Mouse (Mus musculus) embryonic fibroblast, embryonic 13.5 days (primary cell): Measurements from ENCODE around the gene Pgp. TPM values are rescaled to one million over a fixed set of nuclear protein-coding genes. Genes with fewer than 3 reads are reported as not detected.

Source experiments
- H3K27ac ChIP-seq: 2 replicates; pipeline ENCODE4 v1.5.1; 2012; ENCODE audit warnings: low read length, control low read depth, inconsistent platforms; ENCODE audit not compliant: insufficient read depth
- H3K4me1 ChIP-seq: 2 replicates; pipeline ENCODE4 v1.6.1; 2011; ENCODE audit warnings: low read length; ENCODE audit not compliant: control insufficient read depth, insufficient read depth
- H3K4me3 ChIP-seq: 2 replicates; pipeline ENCODE4 v1.5.1; 2011; ENCODE audit warnings: mild to moderate bottlenecking, control low read depth, low read length; ENCODE audit not compliant: insufficient read depth
- CTCF ChIP-seq: IDR thresholded peaks from 2 replicates; pipeline ENCODE4 v1.5.1; 2011; ENCODE audit warnings: mild to moderate bottlenecking, control low read depth, low read length, moderate library complexity, borderline replicate concordance; ENCODE audit not compliant: insufficient read depth
- POLR2A ChIP-seq: IDR thresholded peaks from 2 replicates; pipeline ENCODE4 v1.6.1; 2011; ENCODE audit warnings: low read depth, mild to moderate bottlenecking, control low read depth, low read length, moderate library complexity
- polyA plus RNA-seq: library from polyadenylated mRNA; stranded (reverse); fragments of >200 nt; gene quantifications from 2 replicates; pipeline ENCODE4 v1.2.4, GENCODE M21; 2011; ENCODE audit warnings: low read depth; ENCODE audit not compliant: missing spikeins, insufficient read length

Pgp gene
- polyA plus RNA-seq, 1 experiment, result 21.1 TPM

GRCm38 (mm10) chr17:24461580-24461979 lies 8.6 kb upstream of the Pgp start:
- TF ChIP-seq POLR2A (no peak), CTCF (no peak)
- Histone ChIP-seq H3K4me1 (peaks cover 6% of the 10 kb centered on the region; the same call in 1 of the 2 replicates), H3K4me3 (no peak overlapping the region), H3K27ac (no peak overlapping the region)

GRCm38 (mm10) chr17:24462932-24463331 lies 7.3 kb upstream of the Pgp start:
- H3K27ac ChIP-seq, result no peak overlapping the region
- no peak for TF ChIP-seq CTCF
- no peak overlapping the region for H3K4me3 ChIP-seq
- H3K4me1 ChIP-seq, result peaks cover 6% of the 10 kb centered on the region; the same call in 1 of the 2 replicates

- H3K27ac ChIP-seq, result no peak overlapping the region
- peaks cover 6% of the 10 kb centered on the region; the same call in 1 of the 2 replicates for H3K4me1 ChIP-seq
- no peak overlapping the region for H3K4me3 ChIP-seq
- no peak for TF ChIP-seq POLR2A
- TF ChIP-seq CTCF, result no peak
Measured at GRCm38 (mm10) chr17:24463374-24464133, 6.6 kb upstream of the Pgp start.

GRCm38 (mm10) chr17:24468636-24469246 lies 1.5 kb upstream of the Pgp start:
- Histone ChIP-seq H3K27ac (no peak overlapping the region), H3K4me1 (peaks cover 10% of the 10 kb centered on the region; the same call in 1 of the 2 replicates), H3K4me3 (no peak overlapping the region)
- TF ChIP-seq POLR2A (no peak), CTCF (no peak)

GRCm38 (mm10) chr17:24469336-24469909 lies 769 bp upstream of the Pgp start:
- Histone ChIP-seq H3K4me1 (peaks cover 10% of the 10 kb centered on the region; the same call in 1 of the 2 replicates), H3K4me3 (peak overlapping the region; percentile 66), H3K27ac (peak overlapping the region; percentile 61)
- TF ChIP-seq POLR2A (no peak), CTCF (no peak)

- peaks cover 8% of the 10 kb centered on the region; the same call in 1 of the 2 replicates for H3K4me1 ChIP-seq
- peak; percentile 27; the same call in 1 of the 2 replicates for TF ChIP-seq POLR2A
- no peak for TF ChIP-seq CTCF
- H3K27ac ChIP-seq, result peak overlapping the region; percentile 53
- peak overlapping the region; percentile 66 for H3K4me3 ChIP-seq
Measured at GRCm38 (mm10) chr17:24470701-24471527, 722 bp downstream of the Pgp start.

GRCm38 (mm10) chr17:24472512-24472911 lies 2.3 kb downstream of the Pgp start:
- Histone ChIP-seq H3K4me3 (peak overlapping the region; percentile 66; the same call in 1 of the 2 replicates), H3K4me1 (peaks cover 4% of the 10 kb centered on the region; the same call in 1 of the 2 replicates), H3K27ac (no peak overlapping the region)
- peak; percentile 38; the same call in 1 of the 2 replicates for TF ChIP-seq POLR2A
- no peak for TF ChIP-seq CTCF

GRCm38 (mm10) chr17:24473612-24474275 lies 3.6 kb downstream of the Pgp start, which contains the start of gene Bricd5:
Gene Bricd5 (plus strand): TSS chr17:24473884.
- no peak within 1 kb of the TSS for H3K4me3 ChIP-seq
- no peak within 1 kb of the TSS for H3K27ac ChIP-seq
- TF ChIP-seq CTCF, result no peak
- no peak; the same call in 1 of the 2 replicates for TF ChIP-seq POLR2A
- peaks cover 4% of the 10 kb centered on the region; the same call in 1 of the 2 replicates for H3K4me1 ChIP-seq

GRCm38 (mm10) chr17:24474557-24474956 lies 4.4 kb downstream of the Pgp start:
- Histone ChIP-seq H3K27ac (no peak overlapping the region), H3K4me1 (peaks cover 4% of the 10 kb centered on the region; the same call in 1 of the 2 replicates), H3K4me3 (no peak overlapping the region)
- TF ChIP-seq POLR2A (no peak), CTCF (no peak)
